Mouse (Mus musculus) ES-E14 (cell line): Measurements from ENCODE around the gene Pex14.

Experiments used
- HCFC1 ChIP-seq: IDR thresholded peaks from 2 replicates; pipeline ENCODE4 v1.6.1; 2012; ENCODE audit warnings: low read length, inconsistent platforms, borderline replicate concordance; ENCODE audit not compliant: insufficient read depth
- ZC3H11A ChIP-seq: IDR thresholded peaks from 2 replicates; pipeline ENCODE4 v1.6.1; 2012; ENCODE audit warnings: low read depth, mild to moderate bottlenecking, inconsistent platforms, low read length, borderline replicate concordance
- ZNF384 ChIP-seq: IDR thresholded peaks from 2 replicates; pipeline ENCODE4 v1.6.1; 2012; ENCODE audit warnings: low read depth, low read length, inconsistent platforms

GRCm38 (mm10) chr4:148970742-148971141, 128.9 kb downstream of the Pex14 start:
- TF ChIP-seq HCFC1 (no peak), ZC3H11A (no peak), ZNF384 (no peak)
